Mouse (Mus musculus): ENCODE measurements around the gene Dhh. TPM values are rescaled to one million over a fixed set of nuclear protein-coding genes. Genes with fewer than 3 reads are reported as not detected.

The Dhh gene
- polyA plus RNA-seq, 1 experiment = 0.44 TPM

GRCm38 (mm10) chr15:98852071-98852470, 46.3 kb downstream of the Dhh start:
- no peak for DNase-seq (ENCODE audit: extremely low spot score in 1 of 2, low spot score in 1 of 2)

- DNase-seq (ENCODE audit: extremely low spot score in 1 of 2, low spot score in 1 of 2) = no peak
Measured at GRCm38 (mm10) chr15:98851229-98851818, 47.0 kb downstream of the Dhh start.

GRCm38 (mm10) chr15:98850668-98851067, 47.7 kb downstream of the Dhh start:
- no peak for DNase-seq (ENCODE audit: extremely low spot score in 1 of 2, low spot score in 1 of 2)

GRCm38 (mm10) chr15:98849956-98850600, 48.3 kb downstream of the Dhh start:
- DNase-seq (ENCODE audit: extremely low spot score in 1 of 2, low spot score in 1 of 2) = no peak

- DNase-seq (ENCODE audit: extremely low spot score in 1 of 2, low spot score in 1 of 2) = no peak
Measured at GRCm38 (mm10) chr15:98849165-98849564, 49.2 kb downstream of the Dhh start.

- no peak for DNase-seq (ENCODE audit: extremely low spot score in 1 of 2, low spot score in 1 of 2)
Measured at GRCm38 (mm10) chr15:98846140-98846539, 52.2 kb downstream of the Dhh start.

GRCm38 (mm10) chr15:98845149-98845548, 53.2 kb downstream of the Dhh start:
- DNase-seq (ENCODE audit: extremely low spot score in 1 of 2, low spot score in 1 of 2) = no peak

- no peak for DNase-seq (ENCODE audit: extremely low spot score in 1 of 2, low spot score in 1 of 2)
Measured at GRCm38 (mm10) chr15:98843595-98844223, 54.6 kb downstream of the Dhh start.

Other genes starting within 250 kb of the Dhh start
- gene Ddx23, start 235.6 kb downstream of the Dhh start, polyA plus RNA-seq (2012; rRNA removed) = 56.2 and 63.3 TPM in 2 replicates
- gene Rnd1, start 221.1 kb downstream of the Dhh start, polyA plus RNA-seq (2012; rRNA removed) = 25.4 and 25.5 TPM in 2 replicates
- 6.4 and 7.7 TPM in 2 replicates for gene Ccdc65, start 190.3 kb downstream of the Dhh start, polyA plus RNA-seq (2012; rRNA removed)
- 2.9 and 3.5 TPM in 2 replicates for gene Fkbp11, start 170.3 kb downstream of the Dhh start, polyA plus RNA-seq (2012; rRNA removed)
- 678 and 795 TPM in 2 replicates for gene Arf3, start 135.3 kb downstream of the Dhh start, polyA plus RNA-seq (2012; rRNA removed)
- 6.3 and 6.8 TPM in 2 replicates for gene Wnt10b, start 120.4 kb downstream of the Dhh start, polyA plus RNA-seq (2012; rRNA removed)
- 0.10 and 0.25 TPM in 2 replicates for gene Wnt1, start 108.7 kb downstream of the Dhh start, polyA plus RNA-seq (2012; rRNA removed)
- 764 and 849 TPM in 2 replicates for gene Ddn, start 89.0 kb downstream of the Dhh start, polyA plus RNA-seq (2012; rRNA removed)
- 67.8 and 74.0 TPM in 2 replicates for gene Prkag1, start 67.0 kb downstream of the Dhh start, polyA plus RNA-seq (2012; rRNA removed)
- 47.0 and 48.6 TPM in 2 replicates for gene Kmt2d, start 27.3 kb downstream of the Dhh start, polyA plus RNA-seq (2012; rRNA removed)
- gene Rhebl1, start 4.0 kb downstream of the Dhh start, polyA plus RNA-seq (2012; rRNA removed) = 17.6 and 19.2 TPM in 2 replicates
- gene Lmbr1l, start 19.7 kb upstream of the Dhh start, polyA plus RNA-seq (2012; rRNA removed) = 30.5 and 33.6 TPM in 2 replicates
- 1,157 and 1,186 TPM in 2 replicates for gene Tuba1b, start 36.0 kb upstream of the Dhh start, polyA plus RNA-seq (2012; rRNA removed)
- gene Gm49450, start 55.0 kb upstream of the Dhh start, polyA plus RNA-seq (2012; rRNA removed) = 0.17 and 3.5 TPM in 2 replicates
- gene Tuba1a, start 55.2 kb upstream of the Dhh start, polyA plus RNA-seq (2012; rRNA removed) = 1,817 and 1,854 TPM in 2 replicates
- 5.8 and 10.6 TPM in 2 replicates for gene Tuba1c, start 131.4 kb upstream of the Dhh start, polyA plus RNA-seq (2012; rRNA removed)
- gene Prph, start 156.6 kb upstream of the Dhh start, polyA plus RNA-seq (2012; rRNA removed) = 0.69 and 0.90 TPM in 2 replicates
- gene Troap, start 176.0 kb upstream of the Dhh start, polyA plus RNA-seq (2012; rRNA removed) = 0.62 and 1.3 TPM in 2 replicates
- not detected in 2 replicates for gene C1ql4, start 189.3 kb upstream of the Dhh start, polyA plus RNA-seq (2012; rRNA removed)
- gene Dnajc22, start 194.6 kb upstream of the Dhh start, polyA plus RNA-seq (2012; rRNA removed) = 0.06 TPM in 1 of 2 replicates, not detected in the other
- gene Spats2, start 227.4 kb upstream of the Dhh start, polyA plus RNA-seq (2012; rRNA removed) = 36.9 and 39.7 TPM in 2 replicates

Data from frontal cortex, adult 2 months (tissue).